Mouse (Mus musculus) lung, adult 2 months (tissue): ENCODE measurements around the gene Nostrin. TPM values are rescaled to one million over a fixed set of nuclear protein-coding genes. Genes with fewer than 3 reads are reported as not detected.

Experiments
- DNase-seq: peaks from one replicate; pipeline ENCODE4 v3.0.0; 2022
- H3K4me1 ChIP-seq: fragments of 200-500 bp; 2 replicates; pipeline ENCODE4 v1.6.1; 2011; ENCODE audit warnings: low read length; ENCODE audit not compliant: control insufficient read depth, insufficient read depth
- H3K4me3 ChIP-seq: fragments of 200-500 bp; replicated peaks from 2 replicates; pipeline ENCODE3; 2011; ENCODE audit warnings: low read depth, mild to moderate bottlenecking, control low read depth, low read length; ENCODE audit errors: extremely low read depth
- CTCF ChIP-seq: fragments of 200-500 bp; IDR thresholded peaks from 2 replicates; pipeline ENCODE4 v1.5.1; 2011; ENCODE audit warnings: mild to moderate bottlenecking, low read length, control low read depth; ENCODE audit not compliant: insufficient read depth
- POLR2A ChIP-seq: fragments of 200-500 bp; IDR thresholded peaks from 2 replicates; pipeline ENCODE4 v1.6.1; 2011; ENCODE audit warnings: low read depth, mild to moderate bottlenecking, control low read depth, low read length, borderline replicate concordance; ENCODE audit errors: extremely low read depth
- WGBS: fragments of 180-500 bp; shearing (Covaris S2); methylation state at CpG from one replicate; pipeline ENCODE4 v1.1.7; 2018; 5-methylcytosine and 5-hydroxymethylcytosine counted together
- polyA plus RNA-seq: library from polyadenylated mRNA; depleted of rRNA; stranded (reverse); fragments of >200 nt; gene quantifications from 2 replicates; pipeline ENCODE4 v1.2.3, GENCODE M21; 2012

The Nostrin gene
- polyA plus RNA-seq, 1 experiment, result 24.1 TPM

DNA sequence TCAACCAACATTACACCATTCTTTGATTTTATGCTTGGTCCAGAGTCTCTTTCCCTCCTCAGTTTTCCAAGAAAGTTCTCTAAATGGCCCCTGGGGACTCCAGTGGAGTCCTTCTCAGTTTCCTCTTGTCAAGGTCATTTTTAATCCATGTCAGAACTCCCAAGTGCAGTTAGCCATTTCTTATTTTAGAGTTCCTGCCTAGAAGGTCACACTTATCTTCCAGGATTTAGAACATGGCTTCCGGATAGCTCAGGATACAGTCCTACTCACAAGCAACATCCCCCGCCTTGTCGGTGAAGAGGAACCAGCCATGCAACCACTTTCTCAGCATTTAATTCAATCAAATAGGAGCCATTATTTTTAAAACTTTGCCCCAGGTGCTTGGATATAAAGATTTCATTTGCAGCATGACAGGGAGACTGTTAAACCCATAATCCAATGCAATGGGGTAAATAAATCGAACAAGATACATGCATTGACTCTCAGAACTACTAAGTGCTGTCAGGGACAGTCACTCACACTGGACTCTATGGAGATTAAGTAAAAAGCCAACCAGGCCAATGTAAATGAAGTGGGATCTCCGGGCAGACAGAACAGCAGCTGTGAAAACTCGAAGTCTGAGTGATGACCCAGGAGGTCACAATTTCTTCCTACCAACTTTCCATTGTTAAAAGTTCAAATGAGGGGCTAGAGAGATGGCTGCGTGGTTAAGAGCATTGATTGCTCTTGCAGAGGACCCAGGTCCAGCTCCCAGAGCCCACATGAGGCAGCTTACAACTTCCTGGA is 6.0 kb upstream of the Nostrin start:
- H3K4me1 ChIP-seq, result peaks cover 6% of the 10 kb centered on the region
- no peak overlapping the region for H3K4me3 ChIP-seq
- TF ChIP-seq CTCF (no peak), POLR2A (no peak)
- DNase-seq, result no peak
- WGBS, result 40% methylated on average over 7 of the region's 7 CpGs

DNA sequence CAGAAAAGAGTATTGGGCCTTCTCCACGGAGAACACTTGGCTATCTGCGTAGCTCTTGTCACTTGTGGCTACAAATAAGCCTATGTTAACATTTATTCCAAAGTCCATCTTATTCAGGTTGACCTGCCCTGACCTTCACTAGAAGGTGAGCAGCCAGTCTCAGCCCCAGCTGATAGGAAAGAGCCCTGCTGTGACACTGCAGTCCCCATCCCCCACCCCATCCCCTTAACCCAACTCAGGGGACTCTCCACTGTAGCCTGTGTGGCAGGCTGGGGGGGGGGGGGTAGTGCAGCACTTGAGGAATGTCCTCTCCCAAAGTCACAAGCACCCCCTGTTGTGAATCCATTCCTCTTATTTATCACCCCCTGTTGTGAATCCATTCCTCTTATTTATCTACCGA is 3.6 kb upstream of the Nostrin start:
- TF ChIP-seq POLR2A (no peak), CTCF (no peak)
- no peak for DNase-seq
- Histone ChIP-seq H3K4me3 (no peak overlapping the region), H3K4me1 (peaks cover 12% of the 10 kb centered on the region)
- WGBS, result 72% methylated on average over 3 of the region's 3 CpGs

DNA sequence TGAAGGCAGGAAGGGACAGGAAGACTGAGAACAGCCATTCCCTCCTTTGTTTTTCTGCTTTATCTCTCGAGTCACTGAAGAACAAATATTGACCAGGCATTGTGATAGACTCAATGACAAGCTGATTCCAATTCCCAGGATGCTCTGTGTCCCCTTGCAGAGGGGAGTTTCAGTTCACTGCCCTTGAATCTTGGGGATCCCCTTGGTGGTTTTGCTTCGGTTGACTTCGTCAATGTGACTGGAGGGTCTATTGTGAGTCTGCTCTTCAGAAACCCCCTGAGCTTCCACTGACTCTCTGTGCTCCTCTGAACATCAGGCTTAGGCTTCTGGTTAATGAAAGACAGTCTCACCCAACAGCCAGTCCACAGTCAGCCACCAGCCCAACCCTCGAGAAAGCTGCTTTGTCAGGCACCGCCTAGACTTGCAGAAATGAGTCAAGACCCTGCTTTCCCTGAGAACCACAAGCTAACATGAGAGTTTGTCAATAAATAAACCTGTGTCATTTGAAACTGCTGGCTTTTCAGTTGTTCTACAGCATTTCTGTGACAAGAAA is 3.0 kb upstream of the Nostrin start:
- no peak overlapping the region for H3K4me3 ChIP-seq

DNA sequence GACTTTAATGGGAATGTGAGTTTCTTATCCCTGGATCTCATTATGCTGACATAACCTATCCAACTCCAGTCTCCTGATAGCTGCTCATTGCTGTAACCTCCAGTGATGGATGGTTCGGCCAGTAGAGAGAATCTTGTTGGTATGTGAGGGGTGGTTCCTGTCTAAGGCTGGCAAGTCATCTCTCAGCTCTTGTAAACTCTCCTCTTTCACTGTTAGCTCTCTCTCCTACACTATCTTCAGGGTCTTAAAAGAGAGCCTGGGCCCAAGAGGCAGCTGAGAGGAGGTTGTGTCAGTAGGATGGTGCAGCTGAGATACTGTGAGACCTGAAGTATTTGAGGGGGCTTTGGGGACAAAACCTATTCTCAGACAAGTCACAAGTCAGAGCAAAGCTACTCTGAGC is 1.4 kb upstream of the Nostrin start:
- DNase-seq, result no peak
- peaks cover 16% of the 10 kb centered on the region for H3K4me1 ChIP-seq
- WGBS, result 76% methylated on average over 1 of the region's 1 CpGs
- no peak overlapping the region for H3K4me3 ChIP-seq
- TF ChIP-seq POLR2A, result no peak
- no peak for TF ChIP-seq CTCF

More for the DNA sequence above, 3.0 kb upstream of the Nostrin start:
- DNase-seq, result no peak
- WGBS, result 68% methylated on average over 5 of the region's 5 CpGs
- no peak for TF ChIP-seq POLR2A
- no peak for TF ChIP-seq CTCF
- H3K4me1 ChIP-seq, result peaks cover 15% of the 10 kb centered on the region

DNA sequence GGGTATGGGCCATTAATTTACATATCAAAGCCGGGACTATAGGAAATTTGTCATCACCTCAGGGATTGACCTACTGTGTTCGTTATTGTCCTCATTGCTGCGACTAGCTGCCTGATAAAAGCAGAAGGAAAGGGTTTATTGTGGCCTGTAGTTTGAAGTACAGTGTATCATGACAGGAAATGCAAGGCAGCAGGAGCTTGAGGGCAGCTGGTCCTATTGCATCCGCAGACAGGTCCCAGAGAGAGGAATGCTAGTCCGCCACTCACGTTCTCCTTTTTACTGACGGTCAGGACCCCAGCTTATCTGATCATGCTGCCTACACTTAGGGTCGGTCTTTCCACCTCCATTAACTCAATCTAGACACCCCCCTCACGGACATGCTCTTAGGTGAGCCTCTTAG is 663 bp upstream of the Nostrin start:
- no peak for DNase-seq
- WGBS, result 59% methylated on average over 9 of the region's 9 CpGs
- TF ChIP-seq POLR2A, result no peak
- no peak for TF ChIP-seq CTCF

DNA sequence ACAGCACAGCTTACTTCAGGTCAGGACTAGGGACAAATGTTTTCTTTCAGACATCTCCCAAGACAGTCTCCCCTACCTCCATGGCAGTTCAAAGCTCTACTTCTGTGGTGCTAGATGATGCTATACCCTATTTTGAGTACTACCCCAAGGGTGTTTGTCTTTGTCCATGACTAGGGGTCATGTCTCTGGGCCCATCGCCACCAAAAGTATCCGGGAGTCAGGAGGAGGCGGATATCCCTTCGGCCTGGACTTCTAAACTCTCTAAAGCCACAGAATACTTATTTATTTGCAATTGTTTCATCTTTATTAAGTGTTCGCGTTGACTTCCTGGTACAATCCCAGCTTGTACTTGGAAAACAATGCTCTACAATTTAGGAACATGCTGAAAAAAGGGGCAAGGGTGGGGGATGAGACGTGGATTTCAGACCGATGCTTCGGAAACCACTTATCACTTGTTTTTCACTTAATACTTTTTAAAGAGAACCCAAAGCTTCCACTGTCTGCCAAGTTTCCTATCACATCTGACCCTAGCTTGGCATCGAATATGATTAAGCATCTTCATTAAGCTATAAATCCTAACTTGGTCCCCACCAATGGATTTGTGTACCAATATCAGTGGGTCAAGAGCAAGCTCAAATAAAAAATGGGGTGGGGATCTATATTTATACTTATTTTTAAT is 1.9 kb downstream of the Nostrin start:
- DNase-seq, result no peak
- H3K4me3 ChIP-seq, result peak overlapping the region; percentile 99
- WGBS, result 44% methylated on average over 10 of the region's 10 CpGs

More for the DNA sequence above, 663 bp upstream of the Nostrin start:
- H3K4me3 ChIP-seq, result no peak overlapping the region
- H3K4me1 ChIP-seq, result peaks cover 13% of the 10 kb centered on the region

DNA sequence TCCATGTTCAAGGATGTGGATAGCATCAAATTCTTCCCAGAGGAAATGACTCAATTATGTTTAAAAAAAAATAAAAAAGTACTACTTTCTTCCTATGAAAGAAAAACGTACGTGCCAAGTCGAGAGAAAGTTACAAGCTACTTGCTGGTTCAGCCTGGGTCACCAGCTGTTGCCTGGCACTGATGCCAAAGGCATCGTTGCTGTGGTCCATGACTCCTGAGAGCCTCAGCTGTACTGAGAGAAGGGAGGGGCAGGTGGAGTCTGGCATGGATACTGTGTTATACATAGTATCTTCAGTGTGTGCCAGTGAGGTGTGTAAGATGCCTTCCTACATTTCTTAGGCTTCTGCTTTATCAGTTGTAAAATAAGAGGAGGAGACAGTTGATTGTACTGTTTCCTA is 3.2 kb downstream of the Nostrin start:
- DNase-seq, result no peak
- 39% methylated on average over 4 of the region's 4 CpGs for WGBS
- peaks cover 16% of the 10 kb centered on the region for H3K4me1 ChIP-seq

More for the DNA sequence above, 1.9 kb downstream of the Nostrin start:
- no peak for TF ChIP-seq CTCF
- TF ChIP-seq POLR2A, result 0 out of 2 replicates have a peak, but pooled peaks have one; percentile 5
- H3K4me1 ChIP-seq, result peaks cover 16% of the 10 kb centered on the region

DNA sequence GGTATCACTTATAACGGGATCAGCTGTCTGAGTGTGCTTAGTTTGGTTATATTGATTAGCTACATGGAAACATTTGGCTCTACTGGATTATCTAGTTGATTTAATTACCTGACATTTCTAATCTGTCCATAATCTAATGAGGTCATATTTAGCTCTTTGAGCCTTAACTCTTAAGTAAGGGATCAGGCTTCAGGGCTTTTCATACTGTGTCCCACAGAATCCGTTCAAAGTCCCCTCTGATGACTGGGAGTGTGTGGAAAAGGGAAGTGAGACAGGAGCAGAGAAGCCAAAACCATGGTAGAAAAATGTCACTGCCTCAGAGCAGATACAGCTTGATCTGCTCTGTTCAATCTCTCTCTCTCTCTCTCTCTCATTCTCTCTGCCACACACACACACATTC is 4.6 kb downstream of the Nostrin start:
- 44% methylated on average over 2 of the region's 2 CpGs for WGBS

More for the DNA sequence above, 3.2 kb downstream of the Nostrin start:
- H3K4me3 ChIP-seq, result no peak overlapping the region
- TF ChIP-seq POLR2A (no peak), CTCF (no peak)

DNA sequence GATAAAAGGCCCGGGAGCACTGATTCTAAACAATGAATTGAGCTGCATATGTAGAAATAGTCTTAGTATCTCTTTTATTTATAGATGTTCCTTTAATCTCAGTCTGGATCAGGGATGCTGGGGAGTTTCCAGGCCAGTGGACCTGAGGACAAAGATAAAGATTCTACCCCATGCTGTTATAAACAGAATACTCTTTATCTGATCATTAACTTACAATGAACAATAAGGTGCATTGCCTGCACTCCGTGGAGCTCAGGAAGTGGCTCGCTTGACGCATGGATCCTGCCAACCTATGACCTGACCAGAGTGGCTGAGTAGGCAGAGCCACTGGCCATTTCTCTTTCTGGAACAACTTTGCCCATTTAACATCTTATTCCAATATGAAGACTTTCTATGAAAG is 5.2 kb downstream of the Nostrin start:
- 48% methylated on average over 4 of the region's 4 CpGs for WGBS
- no peak for TF ChIP-seq CTCF
- DNase-seq, result no peak
- Histone ChIP-seq H3K4me3 (no peak overlapping the region), H3K4me1 (peaks cover 10% of the 10 kb centered on the region; the same call in 1 of the 2 replicates)

More for the DNA sequence above, 4.6 kb downstream of the Nostrin start:
- no peak for DNase-seq
- H3K4me3 ChIP-seq, result no peak overlapping the region
- TF ChIP-seq POLR2A (no peak), CTCF (no peak)
- peaks cover 13% of the 10 kb centered on the region; the same call in 1 of the 2 replicates for H3K4me1 ChIP-seq

DNA sequence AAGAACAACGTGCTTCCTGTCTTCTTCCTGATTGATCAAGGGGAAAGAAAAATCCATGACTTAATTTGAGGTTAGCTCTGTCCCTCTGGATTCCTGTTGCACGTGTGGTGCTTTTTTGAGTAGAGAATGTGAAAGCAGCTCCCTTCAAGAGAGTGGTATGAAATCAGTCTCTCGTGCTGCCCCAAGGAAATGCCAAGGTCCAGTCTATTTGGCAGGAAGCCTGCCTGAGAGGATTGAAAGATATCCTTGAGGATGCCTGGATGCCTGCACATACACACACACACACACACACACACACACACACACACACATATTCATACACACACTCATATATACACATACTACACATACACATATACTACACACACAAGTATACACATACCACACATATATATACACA is 13.1 kb downstream of the Nostrin start:
- WGBS, result 31% methylated on average over 3 of the region's 3 CpGs
- no peak for DNase-seq
- TF ChIP-seq CTCF (no peak), POLR2A (no peak)
- Histone ChIP-seq H3K4me3 (no peak overlapping the region), H3K4me1 (peaks cover 4% of the 10 kb centered on the region)
